Mouse (Mus musculus) retina, embryonic 14.5 days (tissue): ENCODE results near the gene Gm11444.

Source experiments
- DNase-seq: peaks from one replicate; pipeline ENCODE4 v3.0.0-alpha.2; 2015; ENCODE audit warnings: low spot score

Gene Gm11444

DNA sequence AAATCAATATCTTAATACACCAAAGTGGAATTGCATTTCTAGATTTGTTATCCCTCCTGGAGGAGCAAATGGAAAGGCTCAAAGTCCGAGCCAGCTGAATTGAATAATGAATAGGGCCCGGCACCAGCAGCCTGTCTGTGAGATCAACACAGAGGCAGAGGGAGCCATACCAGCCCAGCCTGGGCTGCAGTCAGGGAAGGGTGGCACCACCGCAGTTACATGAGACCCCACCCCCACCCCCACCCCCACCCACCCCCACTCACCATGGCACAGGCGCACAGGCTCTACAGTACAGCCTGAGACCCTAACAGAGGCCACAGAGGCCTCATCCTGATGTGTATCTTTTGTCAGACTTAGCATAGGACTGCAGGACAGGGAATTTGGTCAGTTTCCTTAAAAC, 35.5 kb downstream of the Gm11444 start:
- no peak for DNase-seq

DNA sequence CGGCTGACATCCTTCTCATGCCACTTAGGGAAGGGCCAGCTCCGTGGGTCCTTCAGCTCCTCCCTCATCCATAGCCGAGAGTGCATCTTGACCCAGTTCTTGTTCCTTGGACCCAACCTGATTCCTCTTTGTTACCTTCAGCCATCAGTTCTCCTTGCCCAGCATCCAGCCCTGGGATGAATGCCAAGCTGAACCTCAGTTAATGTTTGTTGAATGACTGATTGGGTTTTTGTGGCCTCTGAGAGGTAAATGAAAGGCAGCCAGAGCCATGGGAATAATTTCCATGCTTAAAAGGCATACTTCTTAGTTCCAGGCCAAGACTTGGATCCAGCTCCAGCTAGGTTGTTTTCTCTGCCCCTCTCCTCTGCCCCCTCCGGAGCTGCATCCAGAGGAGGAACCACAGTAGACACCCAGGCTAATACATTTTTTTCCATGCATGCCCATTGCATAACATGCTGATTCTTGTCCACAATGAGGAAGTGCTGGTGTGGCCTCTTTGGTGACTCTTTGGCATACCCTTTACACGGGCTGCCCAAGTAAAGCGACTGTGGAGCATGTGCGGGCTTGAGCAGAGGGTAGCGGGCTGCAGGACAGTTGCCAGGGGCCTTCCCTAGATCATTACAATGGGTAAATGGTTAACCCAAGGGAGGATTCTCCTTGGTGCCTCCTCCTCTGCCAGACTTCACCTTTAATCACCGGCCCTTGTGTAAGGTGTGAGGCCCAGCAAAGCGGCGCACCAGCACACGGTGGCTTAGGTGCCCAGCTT, 37.7 kb downstream of the Gm11444 start:
- no peak for DNase-seq

DNA sequence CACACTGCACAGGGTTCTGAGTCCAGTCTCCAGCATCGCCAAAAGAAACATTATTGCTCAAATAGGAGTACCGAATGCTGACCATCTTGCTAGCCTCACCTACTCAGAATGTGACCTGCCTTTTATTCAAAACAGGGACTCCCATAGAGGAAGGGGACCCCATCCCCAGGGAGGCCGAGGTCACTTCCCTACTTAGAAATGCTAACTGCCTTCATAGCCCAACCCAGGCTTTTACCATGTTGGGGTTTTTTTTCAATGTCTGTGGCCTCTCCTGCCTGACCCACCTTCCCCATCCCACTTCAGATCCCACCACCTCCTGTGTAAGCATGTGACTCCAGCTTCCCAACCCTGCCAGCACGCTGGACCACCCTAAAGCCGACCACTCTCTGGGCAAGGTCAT, 38.5 kb downstream of the Gm11444 start:
- no peak for DNase-seq

DNA sequence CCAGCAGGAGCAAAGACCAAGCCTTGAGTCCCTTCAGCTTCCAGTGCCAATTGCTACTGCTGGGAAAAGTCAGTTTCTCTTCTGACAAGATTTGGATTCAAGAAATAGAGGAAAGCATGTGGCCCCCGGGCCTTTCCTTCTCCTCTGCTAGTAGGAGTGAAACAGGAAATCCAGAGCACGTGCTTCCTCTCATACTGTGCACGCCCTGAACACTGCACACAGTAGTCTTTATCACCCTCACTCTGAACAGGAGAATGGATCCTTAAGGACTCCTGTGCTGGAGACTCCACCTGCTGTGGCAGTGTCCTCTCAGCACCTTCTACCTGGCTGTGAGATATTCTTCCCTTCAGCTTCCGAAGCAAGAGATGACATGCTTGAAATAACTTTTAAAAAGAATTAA, 38.9 kb downstream of the Gm11444 start:
- DNase-seq = no peak

DNA sequence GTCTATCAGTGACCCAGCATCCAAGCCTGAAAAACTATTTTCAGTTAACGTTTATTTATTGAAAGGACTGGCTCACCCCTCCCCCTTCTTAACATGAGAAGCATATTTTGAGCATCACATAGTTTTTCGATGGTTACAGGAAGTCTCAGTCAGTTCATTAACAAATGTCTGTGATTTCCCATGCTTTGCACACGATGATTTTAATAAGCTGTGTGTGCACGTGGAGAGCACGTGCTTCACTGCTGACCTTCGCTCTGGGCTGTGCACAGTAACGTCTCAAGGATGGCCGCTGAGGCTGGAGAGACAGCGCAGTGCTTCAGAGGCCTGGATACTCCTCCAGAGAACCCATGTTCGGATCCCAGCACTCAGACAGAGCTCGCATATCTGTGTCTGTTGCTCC, 42.8 kb downstream of the Gm11444 start:
- DNase-seq = no peak

DNA sequence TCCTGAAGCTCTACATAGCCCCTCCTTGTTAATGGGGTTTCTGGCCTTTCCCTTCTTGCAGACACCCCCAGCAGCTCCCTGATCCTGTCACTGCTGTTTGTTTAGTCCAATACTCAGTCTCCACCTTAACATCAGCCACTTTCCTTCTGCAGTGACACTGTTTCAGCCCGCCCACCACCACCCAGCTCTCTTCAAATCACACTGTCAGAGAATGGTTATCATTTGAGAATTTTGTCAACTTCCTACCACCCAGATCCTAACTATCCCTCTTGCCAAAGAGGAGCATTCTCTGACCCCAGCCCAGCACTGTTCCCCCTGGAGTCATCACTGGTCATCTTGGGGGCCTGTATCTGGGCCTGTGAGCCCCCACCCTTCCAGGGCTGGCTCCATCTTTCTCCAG, 44.4 kb downstream of the Gm11444 start:
- no peak for DNase-seq

DNA sequence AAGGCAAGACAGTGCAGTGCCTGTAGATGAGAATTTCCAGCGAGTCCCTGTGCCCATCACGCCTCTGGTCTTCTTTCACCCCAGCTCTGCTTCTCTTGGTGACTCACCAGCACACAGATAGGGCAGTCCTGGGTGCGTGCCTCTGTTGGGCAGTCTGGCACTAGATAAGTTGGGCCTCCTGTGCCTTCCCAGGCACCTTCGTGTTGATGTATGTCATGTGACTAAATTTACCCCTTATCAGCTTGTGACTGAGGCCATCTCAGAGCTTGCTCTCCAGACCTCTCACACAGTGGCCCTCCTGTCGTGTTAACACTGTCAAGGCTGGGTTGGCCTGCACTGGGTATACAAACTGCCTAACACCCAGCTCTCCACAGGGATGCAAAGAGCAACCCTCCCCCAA, 46.1 kb downstream of the Gm11444 start:
- DNase-seq = no peak

DNA sequence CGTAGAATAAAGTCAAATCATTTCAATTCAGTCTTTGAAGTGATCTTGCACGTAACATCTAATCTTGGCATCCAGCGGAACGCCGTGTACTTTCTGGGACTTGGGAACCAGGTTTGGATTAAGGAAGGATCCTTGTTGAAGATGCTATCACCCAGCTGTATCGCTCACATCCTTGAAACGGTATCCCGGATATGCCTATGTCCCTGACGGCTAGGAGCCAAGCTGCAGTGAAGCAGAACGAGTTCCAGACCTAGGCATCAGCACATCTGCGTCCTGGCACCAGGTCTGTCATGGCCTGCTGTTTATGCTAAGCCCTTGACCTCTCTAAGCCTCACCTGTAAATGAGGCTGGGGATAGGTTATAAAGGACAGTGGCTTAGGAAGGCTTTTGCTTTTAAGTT, 49.8 kb downstream of the Gm11444 start:
- no peak for DNase-seq

DNA sequence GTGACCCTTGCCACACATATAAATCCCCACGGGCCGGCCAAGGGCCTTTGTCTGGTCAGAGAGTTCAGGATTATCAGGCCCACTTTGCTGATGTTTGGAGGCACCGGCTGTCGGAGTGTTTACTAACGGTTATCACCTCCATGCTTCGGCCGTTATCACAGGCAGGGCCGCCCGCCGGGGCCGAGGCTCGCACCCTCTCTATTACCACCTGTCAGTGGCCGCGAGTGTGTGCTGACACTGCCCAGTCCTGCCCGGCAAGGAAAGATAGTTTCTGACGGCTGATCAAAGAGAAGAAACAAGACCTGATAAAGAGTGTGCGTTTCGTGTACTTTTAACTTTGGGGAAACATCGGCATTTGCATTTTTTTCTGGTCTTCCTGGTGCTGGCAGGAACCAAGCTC, 50.3 kb downstream of the Gm11444 start:
- no peak for DNase-seq

DNA sequence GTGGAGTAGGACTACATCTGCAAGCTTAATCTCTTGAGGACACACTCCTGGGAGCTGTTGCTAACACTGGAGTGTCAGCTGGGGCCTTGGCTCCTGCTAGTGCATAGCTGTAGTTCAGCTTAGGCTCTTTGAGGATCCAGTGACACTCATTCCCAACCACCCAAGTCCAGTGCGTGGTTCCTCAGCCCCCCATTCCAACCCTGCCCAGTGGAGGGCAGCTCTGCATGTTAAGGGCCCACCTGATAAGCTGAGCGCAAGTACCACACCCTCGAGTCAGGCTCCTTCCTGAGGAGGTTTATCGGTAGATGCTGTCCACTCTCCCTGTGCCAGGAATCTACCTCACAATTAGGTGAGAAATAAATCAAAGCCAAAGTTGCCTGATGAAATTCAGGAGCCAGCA, 50.7 kb downstream of the Gm11444 start:
- DNase-seq = no peak
